Mouse (Mus musculus): ENCODE measurements around the gene Hip1. TPM values are rescaled to one million over a fixed set of nuclear protein-coding genes. Genes with fewer than 3 reads are reported as not detected.
"Not testable (repeated sequence)": the region's sequence is repeated elsewhere in the genome, so short reads cannot be mapped to it uniquely, and the experiment has no call there.

Hip1 gene
- polyA plus RNA-seq, 1 experiment from 2014 or later, result 32.3 TPM

DNA sequence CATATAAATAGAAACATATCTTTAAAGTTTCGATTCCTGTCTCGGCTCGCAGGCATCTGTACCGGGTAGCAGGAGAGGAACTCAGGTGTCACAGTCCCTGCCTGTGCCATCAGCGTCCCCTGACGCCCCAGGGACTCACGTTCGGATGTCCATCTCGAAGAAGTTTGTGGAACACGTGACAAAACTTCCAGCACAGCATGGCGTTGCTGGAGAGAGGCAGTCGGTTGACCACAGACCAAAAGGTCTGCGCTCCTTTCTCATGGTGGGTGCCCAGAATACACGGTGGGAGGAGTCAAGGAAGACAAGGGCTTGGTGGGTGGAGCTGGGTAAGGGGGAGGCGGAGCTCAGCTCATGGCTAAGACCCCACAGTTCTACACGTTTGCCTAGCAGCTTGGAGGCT, 87.0 kb downstream of the Hip1 start:
- WGBS, result 93% methylated on average over 16 of the region's 16 CpGs
- Histone ChIP-seq H3K27me3 (no peaks in the 10 kb centered on the region), H3K36me3 (ENCODE audit: poor library complexity, severe bottlenecking) (peaks cover 68% of the 10 kb centered on the region), H3K4me2 (no peak overlapping the region), H3K27ac (no peak overlapping the region), H3K4me1 (peaks cover 8% of the 10 kb centered on the region), H3K9me3 (replicated peaks) (peaks cover 4% of the 10 kb centered on the region), H3K9ac (no peak overlapping the region), H3K4me3 (no peak overlapping the region)
- ATAC-seq, result no peak

DNA sequence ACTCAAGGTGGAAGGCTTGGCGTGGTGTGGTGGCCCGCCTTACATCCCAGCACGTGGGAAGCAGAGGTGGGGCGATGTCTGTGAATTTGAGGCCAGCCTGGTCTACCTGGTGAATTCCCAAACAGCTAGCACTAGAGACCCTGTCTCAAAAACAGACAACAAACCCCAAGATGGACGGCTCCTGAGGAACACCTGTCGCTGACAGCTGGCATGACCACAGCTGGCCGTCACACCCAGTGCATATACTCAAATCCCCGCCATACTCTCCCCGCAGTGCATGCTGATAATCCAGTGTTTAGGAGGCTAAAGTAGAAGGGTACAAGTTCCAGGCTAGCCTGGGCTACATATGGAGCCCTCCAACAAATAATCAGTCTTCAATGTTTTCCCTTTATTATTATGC, 88.4 kb downstream of the Hip1 start:
- no peak overlapping the region for H3K9ac ChIP-seq
- no peak overlapping the region for H3K4me2 ChIP-seq
- H3K4me3 ChIP-seq, result no peak overlapping the region
- peaks cover 8% of the 10 kb centered on the region for H3K4me1 ChIP-seq
- no peak for ATAC-seq
- H3K9me3 ChIP-seq (replicated peaks), result peaks cover 4% of the 10 kb centered on the region
- peaks cover 81% of the 10 kb centered on the region for H3K36me3 ChIP-seq (ENCODE audit: poor library complexity, severe bottlenecking)
- H3K27ac ChIP-seq, result no peak overlapping the region
- H3K27me3 ChIP-seq, result no peaks in the 10 kb centered on the region
- 96% methylated on average over 9 of the region's 9 CpGs for WGBS

GRCm38 (mm10) chr5:135454256-135454655, 90.7 kb downstream of the Hip1 start:
- H3K4me3 ChIP-seq, result no peak overlapping the region
- H3K9me3 ChIP-seq (replicated peaks), result peaks cover 4% of the 10 kb centered on the region
- no peaks in the 10 kb centered on the region for H3K27me3 ChIP-seq
- H3K4me2 ChIP-seq, result no peak overlapping the region
- no peak for ATAC-seq
- no peak overlapping the region for H3K9ac ChIP-seq
- no peak overlapping the region for H3K27ac ChIP-seq
- peaks cover 94% of the 10 kb centered on the region for H3K36me3 ChIP-seq (ENCODE audit: poor library complexity, severe bottlenecking)
- 98% methylated on average over 2 of the region's 2 CpGs for WGBS
- no peaks in the 10 kb centered on the region for H3K4me1 ChIP-seq

- not testable (repeated sequence) for H3K9me3 ChIP-seq (replicated peaks); H3K4me1 ChIP-seq; ATAC-seq; H3K4me2 ChIP-seq; H3K4me3 ChIP-seq; H3K27me3 ChIP-seq; H3K27ac ChIP-seq; H3K9ac ChIP-seq
- peaks cover 96% of the 10 kb centered on the region for H3K36me3 ChIP-seq (ENCODE audit: poor library complexity, severe bottlenecking)
- WGBS, result 96% methylated on average over 5 of the region's 5 CpGs
Measured at GRCm38 (mm10) chr5:135451559-135451958, 93.4 kb downstream of the Hip1 start.

DNA sequence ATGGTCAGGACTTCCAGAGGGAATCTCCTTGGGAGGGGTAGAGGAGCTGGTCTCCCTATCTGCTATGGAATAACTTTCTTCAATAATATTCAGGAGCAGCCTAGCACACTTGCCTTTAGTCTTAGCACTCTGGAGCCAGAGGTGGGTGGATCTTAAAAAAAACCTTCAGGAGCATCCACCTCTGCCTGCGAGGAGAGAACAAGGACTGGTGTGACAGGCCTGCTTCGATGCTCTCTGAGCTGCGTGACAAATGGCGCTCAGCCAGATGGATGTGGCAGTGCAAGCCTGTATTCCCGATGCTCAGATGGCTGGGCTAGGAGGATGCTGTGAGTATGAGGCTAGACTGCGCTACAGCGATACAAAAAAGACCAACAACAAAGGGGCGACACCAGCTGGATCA, 93.8 kb downstream of the Hip1 start:
- Histone ChIP-seq H3K27me3 (no peaks in the 10 kb centered on the region), H3K9me3 (replicated peaks) (peaks cover 4% of the 10 kb centered on the region), H3K9ac (no peak overlapping the region), H3K36me3 (ENCODE audit: poor library complexity, severe bottlenecking) (peaks cover 96% of the 10 kb centered on the region), H3K27ac (no peak overlapping the region), H3K4me2 (no peak overlapping the region), H3K4me1 (no peaks in the 10 kb centered on the region), H3K4me3 (no peak overlapping the region)
- no peak for ATAC-seq
- 81% methylated on average over 8 of the region's 8 CpGs for WGBS

DNA sequence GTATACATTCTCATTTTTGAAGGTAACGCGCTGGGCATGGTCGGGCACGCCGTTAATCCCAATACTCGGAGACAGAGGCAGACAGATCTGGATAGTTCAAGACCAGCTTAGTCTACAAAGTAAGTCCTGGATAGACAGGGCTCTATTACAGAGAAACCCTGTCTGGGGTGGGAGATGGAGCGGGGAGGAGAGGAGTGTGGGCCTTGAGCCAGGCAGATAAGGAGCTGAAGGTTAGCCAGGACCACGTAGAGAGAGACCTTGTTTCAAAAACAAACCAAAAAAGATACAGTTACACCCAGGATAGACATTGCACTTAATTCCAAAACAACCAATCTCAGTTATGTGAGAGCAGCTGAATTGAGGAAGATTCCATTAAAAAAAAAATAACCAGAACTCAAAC, 99.2 kb downstream of the Hip1 start:
- Histone ChIP-seq H3K9ac (no peak overlapping the region), H3K4me1 (no peaks in the 10 kb centered on the region), H3K27ac (no peak overlapping the region), H3K27me3 (no peaks in the 10 kb centered on the region), H3K9me3 (replicated peaks) (no peaks in the 10 kb centered on the region), H3K4me3 (no peak overlapping the region), H3K4me2 (no peak overlapping the region), H3K36me3 (ENCODE audit: poor library complexity, severe bottlenecking) (peaks cover 91% of the 10 kb centered on the region)
- 95% methylated on average over 8 of the region's 8 CpGs for WGBS
- no peak for ATAC-seq

GRCm38 (mm10) chr5:135442430-135442829, 102.5 kb downstream of the Hip1 start:
- Histone ChIP-seq H3K4me2 (no peak overlapping the region), H3K4me1 (no peaks in the 10 kb centered on the region), H3K36me3 (ENCODE audit: poor library complexity, severe bottlenecking) (peaks cover 83% of the 10 kb centered on the region), H3K4me3 (no peak overlapping the region), H3K9ac (no peak overlapping the region), H3K9me3 (replicated peaks) (no peaks in the 10 kb centered on the region), H3K27me3 (no peaks in the 10 kb centered on the region), H3K27ac (no peak overlapping the region)
- WGBS, result 90% methylated on average over 7 of the region's 7 CpGs
- ATAC-seq, result no peak

DNA sequence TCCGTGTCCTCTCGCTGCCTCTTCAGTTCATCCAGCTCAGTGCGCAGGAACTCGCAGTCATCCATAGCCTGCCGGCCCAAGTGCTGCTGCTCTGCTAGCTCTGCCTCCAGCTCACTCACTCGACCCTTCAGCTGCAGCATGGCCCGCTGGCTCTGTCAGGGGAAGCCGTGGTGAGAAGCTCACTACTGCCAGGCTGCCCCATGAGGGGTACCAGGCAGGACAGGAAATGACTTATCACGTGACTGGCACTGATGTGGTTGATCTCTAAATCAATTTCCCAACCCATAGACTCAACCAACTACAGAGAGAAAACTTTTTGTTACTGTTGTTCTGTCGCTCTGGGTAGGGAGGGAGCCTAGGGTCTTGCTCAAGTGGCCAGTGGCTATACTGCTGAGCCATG, 109.9 kb downstream of the Hip1 start:
- Histone ChIP-seq H3K4me3 (no peak overlapping the region), H3K4me1 (no peaks in the 10 kb centered on the region), H3K9ac (no peak overlapping the region), H3K9me3 (replicated peaks) (no peaks in the 10 kb centered on the region), H3K4me2 (no peak overlapping the region), H3K27me3 (no peaks in the 10 kb centered on the region), H3K27ac (no peak overlapping the region), H3K36me3 (ENCODE audit: poor library complexity, severe bottlenecking) (peaks cover 81% of the 10 kb centered on the region)
- WGBS, result 97% methylated on average over 10 of the region's 10 CpGs
- ATAC-seq, result no peak

DNA sequence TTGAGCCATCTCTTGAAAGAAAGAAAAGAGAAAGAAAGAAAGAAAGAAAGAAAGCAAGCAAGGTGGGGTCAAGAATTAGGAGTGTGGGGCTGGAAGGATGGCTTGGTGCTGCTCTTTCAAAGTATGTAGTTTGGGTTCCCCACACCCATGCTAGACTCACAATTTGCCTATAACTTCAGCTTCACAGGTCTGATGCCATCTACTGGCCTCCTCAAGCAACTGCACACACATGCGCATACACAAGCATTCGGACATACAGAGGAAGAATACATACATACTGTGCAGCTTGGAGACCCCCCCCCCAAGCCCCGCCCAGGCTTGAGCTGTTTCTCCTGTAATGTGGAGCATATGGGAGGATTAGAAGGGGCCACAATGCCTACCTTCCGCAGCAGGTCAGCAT, 111.1 kb downstream of the Hip1 start:
- H3K4me2 ChIP-seq, result no peak overlapping the region
- no peak for ATAC-seq
- WGBS, result 98% methylated on average over 4 of the region's 4 CpGs
- H3K4me1 ChIP-seq, result no peaks in the 10 kb centered on the region
- H3K9me3 ChIP-seq (replicated peaks), result no peaks in the 10 kb centered on the region
- H3K27ac ChIP-seq, result no peak overlapping the region
- no peak overlapping the region for H3K4me3 ChIP-seq
- no peaks in the 10 kb centered on the region for H3K27me3 ChIP-seq
- peaks cover 86% of the 10 kb centered on the region for H3K36me3 ChIP-seq (ENCODE audit: poor library complexity, severe bottlenecking)
- H3K9ac ChIP-seq, result no peak overlapping the region

DNA sequence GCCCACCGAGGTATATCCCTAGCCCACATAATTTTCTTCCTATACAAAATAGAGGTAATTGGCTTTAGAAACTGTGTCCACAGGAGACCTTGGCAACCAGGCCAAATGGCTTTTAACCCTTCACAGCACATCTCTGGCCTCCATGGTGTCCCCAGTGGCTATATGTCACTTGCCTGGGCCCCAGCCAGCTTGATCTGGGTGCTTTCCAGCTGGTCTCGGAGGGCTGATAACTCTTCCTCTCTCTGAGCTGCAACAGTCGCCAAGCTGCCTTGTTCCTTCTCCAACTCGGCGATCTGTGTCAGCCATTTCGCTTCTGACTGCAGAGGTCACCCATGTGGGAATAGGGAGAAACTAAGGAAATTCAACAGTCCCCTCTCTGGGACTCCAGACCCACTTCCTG, 113.8 kb downstream of the Hip1 start:
- Histone ChIP-seq H3K4me3 (no peak overlapping the region), H3K36me3 (ENCODE audit: poor library complexity, severe bottlenecking) (peaks cover 89% of the 10 kb centered on the region), H3K4me1 (no peaks in the 10 kb centered on the region), H3K27me3 (no peaks in the 10 kb centered on the region), H3K4me2 (no peak overlapping the region), H3K9ac (no peak overlapping the region), H3K9me3 (replicated peaks) (no peaks in the 10 kb centered on the region), H3K27ac (no peak overlapping the region)
- WGBS, result 82% methylated on average over 6 of the region's 6 CpGs
- ATAC-seq, result no peak

GRCm38 (mm10) chr5:135428786-135429185, 116.1 kb downstream of the Hip1 start:
- WGBS, result 79% methylated on average over 5 of the region's 5 CpGs

DNA sequence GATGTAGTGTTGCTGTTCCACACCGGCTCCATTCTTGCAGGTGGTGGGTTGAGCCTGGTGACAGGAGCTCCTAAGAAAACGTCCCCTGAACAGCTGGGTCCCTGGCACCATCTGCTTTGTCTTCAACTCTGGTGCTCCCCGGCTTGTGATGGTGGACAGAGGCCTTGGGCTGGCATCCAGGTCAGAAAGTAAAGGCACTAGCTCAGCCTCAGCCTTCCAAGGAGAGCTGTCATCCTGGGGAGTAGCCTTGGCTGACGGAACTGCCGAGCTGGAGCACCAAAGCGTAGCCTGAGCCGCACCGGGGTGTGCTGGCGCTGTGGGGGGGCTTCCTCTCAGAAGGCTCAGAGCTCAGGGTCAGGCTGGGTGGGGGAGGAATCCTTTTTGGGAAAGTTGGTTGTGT, 134.7 kb downstream of the Hip1 start:
- WGBS, result 94% methylated on average over 9 of the region's 9 CpGs
- Histone ChIP-seq H3K9me3 (replicated peaks) (no peaks in the 10 kb centered on the region), H3K4me3 (no peak overlapping the region), H3K4me1 (no peaks in the 10 kb centered on the region), H3K4me2 (no peak overlapping the region), H3K27ac (no peak overlapping the region), H3K27me3 (no peaks in the 10 kb centered on the region), H3K36me3 (ENCODE audit: poor library complexity, severe bottlenecking) (peaks cover 55% of the 10 kb centered on the region), H3K9ac (no peak overlapping the region)
- ATAC-seq, result no peak

More at GRCm38 (mm10) chr5:135428786-135429185, 116.1 kb downstream of the Hip1 start:
- Histone ChIP-seq H3K27me3 (no peaks in the 10 kb centered on the region), H3K4me2 (no peak overlapping the region), H3K27ac (no peak overlapping the region), H3K4me1 (no peaks in the 10 kb centered on the region), H3K36me3 (ENCODE audit: poor library complexity, severe bottlenecking) (peaks cover 89% of the 10 kb centered on the region), H3K9me3 (replicated peaks) (no peaks in the 10 kb centered on the region), H3K4me3 (no peak overlapping the region), H3K9ac (no peak overlapping the region)
- no peak for ATAC-seq

- Histone ChIP-seq H3K27me3 (no peaks in the 10 kb centered on the region), H3K4me2 (no peak overlapping the region), H3K9me3 (replicated peaks) (no peaks in the 10 kb centered on the region), H3K36me3 (ENCODE audit: poor library complexity, severe bottlenecking) (peaks cover 34% of the 10 kb centered on the region), H3K4me3 (no peak overlapping the region), H3K4me1 (no peaks in the 10 kb centered on the region; the same call in 1 of the 2 replicates), H3K27ac (no peak overlapping the region), H3K9ac (no peak overlapping the region)
- no peak for ATAC-seq
- 87% methylated on average over 4 of the region's 4 CpGs for WGBS
Measured at GRCm38 (mm10) chr5:135408114-135408513, 136.8 kb downstream of the Hip1 start.

Measured in forebrain, embryonic 13.5 days (tissue).